Mouse (Mus musculus): ENCODE measurements around the gene Blm.

GRCm38 (mm10) chr7:80406186-80406585 lies 128.7 kb downstream of the Blm start:
- TF ChIP-seq JUN (IDR thresholded peaks at IDR 0.05; ENCODE audit: insufficient read depth, low read depth, low read length): no peak
- TF ChIP-seq POLR2A (IDR thresholded peaks at IDR 0.05; ENCODE audit: low read depth, low read length): no peak
- TF ChIP-seq HCFC1 (IDR thresholded peaks at IDR 0.05; ENCODE audit: low read depth, low read length): no peak
- TF ChIP-seq CHD1 (IDR thresholded peaks at IDR 0.05; ENCODE audit: low read depth, low read length): no peak
- no peak for TF ChIP-seq ZC3H11A (IDR thresholded peaks at IDR 0.05; ENCODE audit: low read depth, low read length)
- no peak for TF ChIP-seq ETS1 (conservative IDR thresholded peaks at IDR 0.05; ENCODE audit: low read depth, low read length)
- TF ChIP-seq CHD2 (IDR thresholded peaks at IDR 0.05; ENCODE audit: low read length): no peak
- no peak for TF ChIP-seq CTCF (conservative IDR thresholded peaks at IDR 0.05 in 1 of 2, IDR thresholded peaks at IDR 0.05 in 1 of 2; ENCODE audit: low read depth in 2 of 2, low read length in 2 of 2)
- no peak for TF ChIP-seq JUND (conservative IDR thresholded peaks at IDR 0.05; ENCODE audit: low read depth, low read length)
- no peak for TF ChIP-seq MAZ (IDR thresholded peaks at IDR 0.05; ENCODE audit: low read depth, low read length)
- no peak for TF ChIP-seq SIN3A (IDR thresholded peaks at IDR 0.05; ENCODE audit: low read length)
- no peak for TF ChIP-seq ZKSCAN1 (IDR thresholded peaks at IDR 0.05; ENCODE audit: borderline replicate concordance, low read depth, low read length)

Data from CH12.LX (cell line).